In the genomic region with DNA sequence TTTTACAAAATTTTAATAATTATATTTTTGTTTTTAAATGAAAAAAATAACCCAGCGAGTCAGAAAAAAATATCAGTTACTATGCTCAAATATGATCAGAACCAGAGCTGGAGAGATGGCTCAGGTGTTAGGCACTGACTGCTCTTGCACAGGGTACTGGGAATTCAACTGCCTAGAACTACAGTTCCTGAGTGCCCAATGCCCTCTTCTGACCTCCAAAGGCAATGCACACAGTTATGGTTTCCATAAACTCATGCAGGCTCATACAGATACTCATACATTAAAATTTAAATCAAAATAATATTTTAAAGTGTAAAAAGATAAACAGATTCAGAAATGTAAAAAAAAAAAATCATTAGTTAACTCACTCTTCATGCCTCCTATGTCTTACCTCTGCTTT, we compare ENCODE assay signal across 16 mouse cellular contexts.
"Had no signal": no experiment of that assay in that cellular context is flagged by ENCODE, and none has a peak within 500 bp of the region (broad histone marks: within the 10 kb centered on the region; RNA-seq: fewer than 3 reads in every experiment).

No protein-coding gene starts in this region.

- H3K4me2 ChIP-seq: neural tube, embryonic 13.5 days; neural tube, embryonic 15.5 days; stomach, embryonic 15.5 days had no signal

- H3K9me3 ChIP-seq: neural tube, embryonic 13.5 days; neural tube, embryonic 15.5 days; stomach, embryonic 15.5 days had no signal

- H3K27me3 ChIP-seq: neural tube, embryonic 13.5 days; neural tube, embryonic 15.5 days; stomach, embryonic 15.5 days had no signal

- DNase-seq: retina, postnatal 1 day; right cerebral cortex, adult 18-20 months; right cerebral cortex, postnatal 14 days; right cerebral cortex, postnatal 25 days; right cerebral cortex, postnatal 4 days; spleen, adult 18-20 months; thymus, adult 18-20 months; thymus, adult 2 months; thymus, postnatal 14 days; thymus, postnatal 25 days; thymus, postnatal 36 days; thymus, postnatal 4 days had no signal

- H3K4me1 ChIP-seq: neural tube, embryonic 13.5 days; neural tube, embryonic 15.5 days; stomach, embryonic 15.5 days had no signal

- H3K27ac ChIP-seq: neural tube, embryonic 13.5 days; neural tube, embryonic 15.5 days; stomach, embryonic 15.5 days; stomach, postnatal 0 days had no signal

- H3K4me3 ChIP-seq: neural tube, embryonic 13.5 days; neural tube, embryonic 15.5 days; stomach, embryonic 15.5 days had no signal

- H3K36me3 ChIP-seq: neural tube, embryonic 13.5 days; neural tube, embryonic 15.5 days; stomach, embryonic 15.5 days had no signal

- H3K9ac ChIP-seq: neural tube, embryonic 13.5 days; neural tube, embryonic 15.5 days; stomach, embryonic 15.5 days had no signal
